ENCODE assay signal across 9 mouse cellular contexts in the genomic region with DNA sequence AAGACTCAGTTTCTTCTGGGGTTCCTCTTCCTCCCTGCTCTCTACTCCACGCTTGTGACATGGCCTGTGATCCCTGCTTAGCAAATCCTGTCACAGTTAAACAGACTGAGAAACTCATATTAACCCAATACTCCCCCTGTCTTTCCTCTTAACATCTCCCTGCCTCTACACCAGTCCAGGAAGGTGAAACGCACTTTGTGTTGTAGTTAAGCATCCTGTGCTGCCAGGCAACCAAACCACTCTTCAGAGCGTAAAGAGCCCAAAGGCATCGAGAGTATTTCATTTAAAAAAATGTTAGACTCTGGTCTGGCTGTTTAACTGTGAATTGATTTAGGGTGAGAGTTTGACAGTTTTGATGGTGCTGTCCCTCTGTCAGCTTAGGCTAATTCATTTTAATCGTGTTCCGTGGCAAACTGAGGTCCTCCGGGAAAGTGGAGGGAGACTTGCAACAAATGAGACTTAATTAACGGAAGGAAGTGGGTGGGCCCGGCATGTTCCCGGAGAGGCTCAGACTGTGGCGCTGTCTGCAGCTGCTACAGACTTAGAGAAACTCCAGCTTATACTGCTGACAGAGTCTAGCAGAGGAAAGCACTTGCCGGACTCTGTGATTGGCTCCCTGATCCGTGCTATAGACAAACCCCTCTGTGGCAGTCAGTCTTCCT. TPM values are rescaled to one million over a fixed set of nuclear protein-coding genes. Genes with fewer than 3 reads are reported as not detected.
DNase-seq lines count a peak whose midpoint lies in the region; ATAC-seq lines count a peak whose summit lies in the region.
"Had no signal": no experiment of that assay in that cellular context is flagged by ENCODE, and none has a peak within 500 bp of the region (broad histone marks: within the 10 kb centered on the region; RNA-seq: fewer than 3 reads in every experiment).

No protein-coding gene starts in this region.

- peak overlapping the region; percentile 35 for H3K4me2 ChIP-seq in embryonic facial prominence, embryonic 14.5 days (ENCODE audit: low read depth, low read length)
- H3K4me2 ChIP-seq in lung, embryonic 15.5 days, result peak overlapping the region; percentile 23
- H3K4me2 ChIP-seq: liver, embryonic 13.5 days had no signal

- H3K36me3 ChIP-seq in embryonic facial prominence, embryonic 14.5 days (ENCODE audit: control insufficient read depth, insufficient read depth, low read length), result no peaks in the 10 kb centered on the region
- no peaks in the 10 kb centered on the region for H3K36me3 ChIP-seq in lung, embryonic 15.5 days
- H3K36me3 ChIP-seq: liver, embryonic 13.5 days had no signal

- peak; percentile 27 for DNase-seq in right cerebral cortex, adult 2 months (ENCODE audit: low spot score in 2 of 2)
- no peak for DNase-seq in right cerebral cortex, postnatal 4 days
- DNase-seq in embryonic facial prominence, embryonic 14.5 days (ENCODE audit: low spot score), result peak; percentile 66
- DNase-seq in induced T-regulatory cell, adult 2 months (ENCODE audit: low read depth), result peak; percentile 73
- DNase-seq in thymus, postnatal 14 days, result peak; percentile 61
- no peak for DNase-seq in cerebellum, postnatal 4 days (ENCODE audit: low spot score in 2 of 2)
- no peak for DNase-seq in gastrocnemius, postnatal 14 days
- DNase-seq: liver, embryonic 13.5 days had no signal

- no peak overlapping the region; the same call in 1 of the 2 replicates for H3K27ac ChIP-seq in embryonic facial prominence, embryonic 14.5 days (replicated peaks; ENCODE audit: low read depth, low read length)
- peak overlapping the region; percentile 56 for H3K27ac ChIP-seq in lung, embryonic 15.5 days
- H3K27ac ChIP-seq: liver, embryonic 13.5 days had no signal

- no peaks in the 10 kb centered on the region for H3K27me3 ChIP-seq in embryonic facial prominence, embryonic 14.5 days (replicated peaks; ENCODE audit: control insufficient read depth, insufficient read depth, low read length)
- no peaks in the 10 kb centered on the region for H3K27me3 ChIP-seq in lung, embryonic 15.5 days
- H3K27me3 ChIP-seq: liver, embryonic 13.5 days had no signal

- H3K4me1 ChIP-seq in embryonic facial prominence, embryonic 14.5 days (ENCODE audit: control insufficient read depth, insufficient read depth, low read length), result 0 out of 2 replicates have a peak, but pooled peaks cover 5% of the 10 kb centered on the region
- H3K4me1 ChIP-seq in lung, embryonic 15.5 days, result peaks cover 11% of the 10 kb centered on the region; the same call in 1 of the 2 replicates

- 10% methylated on average over 13 of the region's 13 CpGs for WGBS in embryonic facial prominence, embryonic 14.5 days
- WGBS in lung, embryonic 15.5 days, result 10% methylated on average over 13 of the region's 13 CpGs

- no peak overlapping the region for H3K9ac ChIP-seq in embryonic facial prominence, embryonic 14.5 days (ENCODE audit: low read depth, low read length)
- no peak overlapping the region for H3K9ac ChIP-seq in lung, embryonic 15.5 days
- H3K9ac ChIP-seq: liver, embryonic 13.5 days had no signal

- intact Hi-C loops in gastrocnemius, postnatal 14 days (cut with DNase I; ENCODE audit: low total_unique reads), result no loop called here

- peak; percentile 82; the same call in 1 of the 2 replicates for ATAC-seq in embryonic facial prominence, embryonic 14.5 days (ENCODE audit: low read depth)
- ATAC-seq in lung, embryonic 15.5 days (ENCODE audit: borderline replicate concordance, extremely low read depth, low FRiP score, low TSS enrichment), result no peak

- H3K4me3 ChIP-seq in embryonic facial prominence, embryonic 14.5 days (ENCODE audit: low read depth, low read length), result no peak overlapping the region
- H3K4me3 ChIP-seq in lung, embryonic 15.5 days, result no peak overlapping the region
- H3K4me3 ChIP-seq: liver, embryonic 13.5 days had no signal

- no peaks in the 10 kb centered on the region for H3K9me3 ChIP-seq in embryonic facial prominence, embryonic 14.5 days (ENCODE audit: control insufficient read depth, low read length)
- no peaks in the 10 kb centered on the region for H3K9me3 ChIP-seq in lung, embryonic 15.5 days
- H3K9me3 ChIP-seq: liver, embryonic 13.5 days had no signal

RNA-seq across cellular contexts. Expression of a gene that starts 52.9 kb away (rescaled TPM):
- polyA plus RNA-seq in embryonic facial prominence, embryonic 14.5 days (2014; fragmentation: Nextera tagmentation; extraction: Ambion mirVana), result 2.3 and 2.4 TPM in 2 replicates
- polyA plus RNA-seq in lung, embryonic 15.5 days (2015; fragmentation: Nextera tagmentation; extraction: Ambion mirVana), result 1.7 and 2.4 TPM in 2 replicates
- 10 to 100 TPM; 66.4 to 98.1 TPM for total RNA-seq in gastrocnemius, postnatal 14 days (2021)

Comparison
In these comparisons a context has a peak if more than half of its experiments do, and no peak if none do; other contexts are left out.
1. DNase-seq: peak in right cerebral cortex, adult 2 months (2 of 2), embryonic facial prominence, embryonic 14.5 days (single experiment), induced T-regulatory cell, adult 2 months (single experiment) and thymus, postnatal 14 days (single experiment); none in right cerebral cortex, postnatal 4 days (single experiment), cerebellum, postnatal 4 days (0 of 2) and gastrocnemius, postnatal 14 days (single experiment).